Mouse (Mus musculus): ENCODE data around the gene Emsy. TPM values are rescaled to one million over a fixed set of nuclear protein-coding genes. Genes with fewer than 3 reads are reported as not detected.

The Emsy gene
- polyA plus RNA-seq, 1 experiment, result 14.8 TPM

DNA sequence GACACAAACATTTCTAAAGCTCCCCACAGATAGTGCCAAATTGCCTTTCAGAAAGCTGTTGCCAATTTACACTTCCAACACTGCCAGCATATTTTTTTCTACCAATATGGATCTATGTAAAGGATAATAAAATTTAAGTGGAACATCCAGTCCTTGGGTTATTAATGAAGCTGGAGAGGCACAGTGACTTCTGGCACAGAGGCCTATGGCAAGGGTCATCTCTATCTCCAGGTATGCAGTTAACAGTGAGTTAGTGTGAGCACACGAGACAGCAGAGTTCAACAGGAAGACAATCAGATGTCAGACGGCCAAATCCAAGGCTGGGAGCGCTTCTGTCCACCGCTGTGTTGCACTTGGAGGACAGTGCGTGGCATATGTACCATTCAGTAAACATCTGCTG is 41.5 kb upstream of the Emsy start:
- WGBS, result 90% methylated on average over 5 of the region's 5 CpGs
- H3K27me3 ChIP-seq (ENCODE audit: control insufficient read depth, insufficient read depth, low read length), result no peaks in the 10 kb centered on the region
- peaks cover 3% of the 10 kb centered on the region for H3K4me1 ChIP-seq (ENCODE audit: control insufficient read depth, insufficient read depth, insufficient read length)
- TF ChIP-seq POLR2A (IDR thresholded peaks at IDR 0.05; ENCODE audit: low read depth, low read length), result no peak
- no peak for TF ChIP-seq CTCF (IDR thresholded peaks at IDR 0.05; ENCODE audit: extremely low read depth, insufficient read depth, insufficient read length, insufficient replicate concordance)
- no peak overlapping the region for H3K27ac ChIP-seq (ENCODE audit: insufficient read depth, low read length)
- DNase-seq (ENCODE audit: low read depth in 1 of 2, low spot score in 2 of 2), result no peak
- H3K4me3 ChIP-seq (ENCODE audit: extremely low read depth, insufficient read depth, insufficient read length), result no peak overlapping the region
- H3K36me3 ChIP-seq (ENCODE audit: control insufficient read depth, insufficient read depth, low read length), result no peaks in the 10 kb centered on the region

DNA sequence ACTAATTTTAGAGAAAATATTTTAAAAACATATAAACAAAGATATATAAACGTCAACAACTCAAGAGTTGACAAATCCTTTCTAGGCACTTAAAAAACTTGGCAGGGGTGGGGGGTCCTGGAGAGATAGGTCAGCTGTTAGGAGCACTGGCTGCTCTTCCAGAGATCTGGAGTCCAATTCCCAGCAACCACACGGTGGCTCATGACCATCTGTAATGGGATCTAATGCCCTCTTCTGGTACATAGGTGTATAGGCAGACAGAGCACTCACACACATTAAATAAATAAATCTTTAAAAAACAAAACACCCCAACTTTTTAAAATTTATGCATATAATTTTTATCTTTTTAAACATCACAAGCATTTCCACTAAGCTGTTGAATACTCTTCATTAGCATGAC is 40.9 kb upstream of the Emsy start:
- Histone ChIP-seq H3K4me3 (ENCODE audit: extremely low read depth, insufficient read depth, insufficient read length) (no peak overlapping the region), H3K27me3 (ENCODE audit: control insufficient read depth, insufficient read depth, low read length) (no peaks in the 10 kb centered on the region), H3K4me1 (ENCODE audit: control insufficient read depth, insufficient read depth, insufficient read length) (peaks cover 3% of the 10 kb centered on the region), H3K36me3 (ENCODE audit: control insufficient read depth, insufficient read depth, low read length) (no peaks in the 10 kb centered on the region), H3K27ac (ENCODE audit: insufficient read depth, low read length) (no peak overlapping the region)
- no peak for DNase-seq (ENCODE audit: low read depth in 1 of 2, low spot score in 2 of 2)
- 30% methylated on average over 2 of the region's 2 CpGs for WGBS
- TF ChIP-seq POLR2A (IDR thresholded peaks at IDR 0.05; ENCODE audit: low read depth, low read length) (no peak), CTCF (IDR thresholded peaks at IDR 0.05; ENCODE audit: extremely low read depth, insufficient read depth, insufficient read length, insufficient replicate concordance) (no peak)

DNA sequence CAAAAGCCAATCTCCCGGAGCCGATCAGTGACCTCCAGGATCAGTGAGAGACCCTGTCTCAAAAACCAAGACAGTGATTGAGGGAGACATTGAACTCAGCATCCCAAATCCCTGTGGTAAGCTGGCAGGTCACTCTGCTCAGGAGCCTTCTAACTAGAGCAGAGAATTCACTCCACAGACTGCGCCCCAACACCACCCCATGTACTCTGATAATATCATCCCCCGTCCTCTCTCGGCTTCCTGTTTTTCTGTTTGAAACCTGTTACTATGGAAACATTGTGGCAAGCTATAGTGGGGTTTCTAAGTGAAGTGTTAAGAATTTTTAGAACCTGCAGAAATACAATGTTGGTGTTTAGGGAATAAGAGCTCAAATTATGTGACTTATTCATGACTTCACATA is 37.5 kb upstream of the Emsy start:
- Histone ChIP-seq H3K36me3 (ENCODE audit: control insufficient read depth, insufficient read depth, low read length) (no peaks in the 10 kb centered on the region), H3K27ac (ENCODE audit: insufficient read depth, low read length) (peak overlapping the region; percentile 75), H3K4me3 (ENCODE audit: extremely low read depth, insufficient read depth, insufficient read length) (no peak overlapping the region), H3K4me1 (ENCODE audit: control insufficient read depth, insufficient read depth, insufficient read length) (peaks cover 3% of the 10 kb centered on the region), H3K27me3 (ENCODE audit: control insufficient read depth, insufficient read depth, low read length) (no peaks in the 10 kb centered on the region)
- TF ChIP-seq CTCF (IDR thresholded peaks at IDR 0.05; ENCODE audit: extremely low read depth, insufficient read depth, insufficient read length, insufficient replicate concordance) (no peak), POLR2A (IDR thresholded peaks at IDR 0.05; ENCODE audit: low read depth, low read length) (no peak)
- DNase-seq (ENCODE audit: low read depth in 1 of 2, low spot score in 2 of 2), result peak; percentile 55 to 76
- WGBS, result 30% methylated on average over 5 of the region's 5 CpGs

DNA sequence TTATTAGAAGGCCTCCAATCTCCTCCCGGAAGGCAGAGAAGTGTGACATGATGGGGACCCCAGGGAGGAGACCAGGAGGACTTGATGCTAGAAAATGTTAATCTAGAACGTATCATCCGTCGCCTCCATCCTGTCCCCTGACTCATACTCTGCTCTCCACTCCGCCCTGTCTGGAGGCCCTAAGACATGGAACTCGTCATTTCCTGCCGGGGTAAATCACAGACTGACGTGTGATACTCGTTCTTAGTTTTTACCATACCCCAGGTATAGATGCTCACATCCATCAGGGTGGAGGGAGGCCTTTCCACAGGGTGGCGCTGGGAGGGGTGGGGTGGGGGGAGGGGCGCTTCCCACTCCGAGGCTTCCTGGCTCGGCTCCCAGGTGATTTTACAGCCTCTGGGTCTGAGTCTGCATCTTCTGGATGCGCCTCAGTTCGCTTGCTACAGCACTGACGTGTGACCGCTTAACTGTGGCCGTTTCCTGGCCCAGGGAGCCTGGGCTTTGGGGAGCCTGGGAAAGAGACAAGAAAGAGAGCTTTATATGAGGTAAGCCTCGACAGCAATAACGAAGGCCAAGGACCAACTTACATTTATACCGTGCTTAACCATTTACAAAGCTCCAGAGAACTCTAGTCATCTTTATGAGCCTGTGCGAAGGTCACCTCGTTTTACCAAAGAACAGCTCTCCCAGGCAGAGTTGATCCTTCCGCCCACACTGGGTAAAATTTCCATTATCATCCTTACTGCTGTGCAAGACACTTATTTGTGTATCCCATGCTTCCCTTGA is 36.4 kb upstream of the Emsy start:
- 73% methylated on average over 24 of the region's 24 CpGs for WGBS
- Histone ChIP-seq H3K27ac (ENCODE audit: insufficient read depth, low read length) (peak overlapping the region; percentile 43; the same call in 1 of the 2 replicates), H3K4me1 (ENCODE audit: control insufficient read depth, insufficient read depth, insufficient read length) (peaks cover 3% of the 10 kb centered on the region), H3K4me3 (ENCODE audit: extremely low read depth, insufficient read depth, insufficient read length) (no peak overlapping the region), H3K27me3 (ENCODE audit: control insufficient read depth, insufficient read depth, low read length) (no peaks in the 10 kb centered on the region), H3K36me3 (ENCODE audit: control insufficient read depth, insufficient read depth, low read length) (no peaks in the 10 kb centered on the region)
- TF ChIP-seq POLR2A (IDR thresholded peaks at IDR 0.05; ENCODE audit: low read depth, low read length) (no peak), CTCF (IDR thresholded peaks at IDR 0.05; ENCODE audit: extremely low read depth, insufficient read depth, insufficient read length, insufficient replicate concordance) (no peak)
- peak in 1 of 2 experiments; percentile 30 for DNase-seq (ENCODE audit: low read depth in 1 of 2, low spot score in 2 of 2)

DNA sequence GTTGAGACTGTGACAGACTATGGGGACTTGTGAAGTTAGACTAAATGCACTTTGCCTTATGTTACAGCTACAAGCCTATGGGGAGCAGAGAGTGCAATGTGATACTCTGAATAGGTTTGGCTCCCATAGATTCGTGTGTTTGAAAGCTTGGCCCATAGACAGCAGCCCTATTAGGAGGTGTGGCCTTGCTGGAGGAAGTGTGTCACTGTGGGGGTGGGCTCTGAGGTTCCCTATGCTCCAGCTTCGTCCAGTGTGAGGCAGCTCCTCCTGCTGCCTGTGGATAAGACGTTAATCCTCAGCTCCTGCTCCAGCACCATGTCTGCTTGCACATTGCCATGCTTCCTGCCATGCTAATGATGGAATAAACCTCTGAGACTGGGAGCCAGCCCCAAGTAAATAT is 34.2 kb upstream of the Emsy start:
- no peak overlapping the region for H3K27ac ChIP-seq (ENCODE audit: insufficient read depth, low read length)
- no peak for DNase-seq (ENCODE audit: low read depth in 1 of 2, low spot score in 2 of 2)
- WGBS, result 26% methylated on average over 3 of the region's 3 CpGs
- no peaks in the 10 kb centered on the region for H3K27me3 ChIP-seq (ENCODE audit: control insufficient read depth, insufficient read depth, low read length)
- no peak overlapping the region for H3K4me3 ChIP-seq (ENCODE audit: extremely low read depth, insufficient read depth, insufficient read length)
- H3K36me3 ChIP-seq (ENCODE audit: control insufficient read depth, insufficient read depth, low read length), result no peaks in the 10 kb centered on the region
- TF ChIP-seq CTCF (IDR thresholded peaks at IDR 0.05; ENCODE audit: extremely low read depth, insufficient read depth, insufficient read length, insufficient replicate concordance) (no peak), POLR2A (IDR thresholded peaks at IDR 0.05; ENCODE audit: low read depth, low read length) (no peak)
- peaks cover 3% of the 10 kb centered on the region for H3K4me1 ChIP-seq (ENCODE audit: control insufficient read depth, insufficient read depth, insufficient read length)

DNA sequence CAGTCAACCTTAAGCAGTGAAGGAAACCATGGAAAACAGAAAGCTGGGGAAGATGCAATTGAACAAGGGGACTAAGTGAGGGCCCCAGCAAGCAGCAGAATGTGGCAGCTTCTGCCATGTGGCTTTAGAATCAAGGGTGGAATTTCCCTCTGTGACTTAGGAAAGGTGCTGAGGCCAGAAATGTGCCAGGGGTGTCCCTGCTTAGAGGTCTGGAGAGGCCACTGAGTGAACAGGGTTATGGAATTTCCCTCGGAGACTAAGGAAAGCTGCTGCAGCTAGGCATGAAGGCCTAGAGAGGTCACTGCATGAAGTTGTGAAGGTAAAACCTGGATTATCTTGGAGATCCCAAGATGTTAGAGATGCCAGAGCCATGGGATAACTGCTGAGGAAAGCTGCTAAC is 33.5 kb upstream of the Emsy start:
- TF ChIP-seq POLR2A (IDR thresholded peaks at IDR 0.05; ENCODE audit: low read depth, low read length) (no peak), CTCF (IDR thresholded peaks at IDR 0.05; ENCODE audit: extremely low read depth, insufficient read depth, insufficient read length, insufficient replicate concordance) (no peak)

DNA sequence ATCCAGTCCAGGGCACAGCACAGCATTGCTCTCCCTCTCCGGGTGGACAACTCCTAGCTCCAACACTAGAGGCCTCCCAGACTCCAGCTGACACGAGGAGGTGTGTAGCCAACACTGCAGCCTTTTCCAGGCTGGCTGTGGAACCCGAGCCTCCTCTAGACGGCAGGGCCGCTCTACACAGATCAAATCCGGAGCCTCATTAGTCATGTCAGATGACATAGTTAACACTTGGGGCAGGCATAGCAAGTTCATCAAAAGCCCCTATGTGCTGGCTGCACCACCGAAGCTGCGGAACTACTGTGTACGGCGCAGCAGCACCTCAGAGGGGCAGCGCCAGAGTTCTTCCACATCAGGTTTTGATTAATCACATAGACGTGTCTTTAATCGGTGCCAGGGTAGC is 29.3 kb upstream of the Emsy start:
- Histone ChIP-seq H3K27me3 (ENCODE audit: control insufficient read depth, insufficient read depth, low read length) (no peaks in the 10 kb centered on the region), H3K36me3 (ENCODE audit: control insufficient read depth, insufficient read depth, low read length) (no peaks in the 10 kb centered on the region), H3K4me1 (ENCODE audit: control insufficient read depth, insufficient read depth, insufficient read length) (no peaks in the 10 kb centered on the region), H3K4me3 (ENCODE audit: extremely low read depth, insufficient read depth, insufficient read length) (no peak overlapping the region), H3K27ac (ENCODE audit: insufficient read depth, low read length) (no peak overlapping the region)
- DNase-seq (ENCODE audit: low read depth in 1 of 2, low spot score in 2 of 2), result no peak
- TF ChIP-seq POLR2A (IDR thresholded peaks at IDR 0.05; ENCODE audit: low read depth, low read length) (no peak), CTCF (IDR thresholded peaks at IDR 0.05; ENCODE audit: extremely low read depth, insufficient read depth, insufficient read length, insufficient replicate concordance) (no peak)
- WGBS, result 80% methylated on average over 13 of the region's 13 CpGs

More for the DNA sequence above, 33.5 kb upstream of the Emsy start:
- no peak for DNase-seq (ENCODE audit: low read depth in 1 of 2, low spot score in 2 of 2)
- H3K27ac ChIP-seq (ENCODE audit: insufficient read depth, low read length), result no peak overlapping the region
- H3K36me3 ChIP-seq (ENCODE audit: control insufficient read depth, insufficient read depth, low read length), result no peaks in the 10 kb centered on the region
- H3K4me1 ChIP-seq (ENCODE audit: control insufficient read depth, insufficient read depth, insufficient read length), result peaks cover 3% of the 10 kb centered on the region
- WGBS, result 83% methylated on average over 1 of the region's 1 CpGs
- H3K4me3 ChIP-seq (ENCODE audit: extremely low read depth, insufficient read depth, insufficient read length), result no peak overlapping the region
- no peaks in the 10 kb centered on the region for H3K27me3 ChIP-seq (ENCODE audit: control insufficient read depth, insufficient read depth, low read length)

All from spleen, adult 2 months (tissue).